Mouse (Mus musculus) ES-E14 (cell line): ENCODE measurements around the gene Kctd13.

Experiments used
- CHD2 ChIP-seq: IDR thresholded peaks from 2 replicates; pipeline ENCODE4 v1.6.1; 2014; ENCODE audit warnings: mild to moderate bottlenecking, low read depth, low read length, inconsistent platforms
- HCFC1 ChIP-seq: IDR thresholded peaks from 2 replicates; pipeline ENCODE4 v1.6.1; 2012; ENCODE audit warnings: low read length, inconsistent platforms, borderline replicate concordance; ENCODE audit not compliant: insufficient read depth
- MAFK ChIP-seq: IDR thresholded peaks from 2 replicates; pipeline ENCODE4 v1.6.1; 2014; ENCODE audit warnings: mild to moderate bottlenecking, low read depth, low read length, inconsistent platforms; ENCODE audit not compliant: insufficient read depth
- ZNF384 ChIP-seq: IDR thresholded peaks from 2 replicates; pipeline ENCODE4 v1.6.1; 2012; ENCODE audit warnings: low read depth, low read length, inconsistent platforms

DNA sequence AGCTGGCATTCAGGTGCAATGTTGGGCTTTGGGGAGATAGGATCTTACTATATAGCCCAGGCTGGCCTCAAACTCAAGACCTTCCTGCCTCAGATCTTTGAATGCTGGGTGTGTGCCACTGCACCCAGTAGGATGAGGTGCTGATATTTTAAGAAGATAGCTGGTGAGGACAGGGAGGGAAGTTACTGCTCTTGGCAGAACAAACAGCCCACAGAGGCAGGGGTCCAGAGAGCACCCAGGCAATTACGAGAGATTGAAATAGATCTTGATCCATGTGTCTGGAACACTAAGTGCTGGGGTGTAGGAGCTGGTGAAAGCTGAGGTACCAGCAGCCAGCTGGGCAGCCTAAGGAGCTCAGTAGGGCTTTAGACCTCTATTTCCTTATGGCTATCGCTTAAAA, 52.9 kb downstream of the Kctd13 start:
- TF ChIP-seq CHD2 (no peak), ZNF384 (no peak), MAFK (no peak), HCFC1 (no peak)
